ENCODE assay signal across 9 mouse cellular contexts in genomic region chr9:27308561-27308960, GRCm38 (mm10). TPM values are rescaled to one million over a fixed set of nuclear protein-coding genes. Genes with fewer than 3 reads are reported as not detected.
A peak's percentile ranks its signal among the peaks of the same experiment; 100 is the strongest.
DNase-seq lines count a peak whose midpoint lies in the region; ATAC-seq lines count a peak whose summit lies in the region.
"Had no signal": no experiment of that assay in that cellular context is flagged by ENCODE, and none has a peak within 500 bp of the region (broad histone marks: within the 10 kb centered on the region; RNA-seq: fewer than 3 reads in every experiment).

No protein-coding gene starts in this region.

- peak; percentile 61 to 79 for DNase-seq in frontal cortex, postnatal 10 days (ENCODE audit: low spot score in 2 of 2)
- DNase-seq in frontal cortex, adult 2 months (ENCODE audit: extremely low spot score in 1 of 2, low spot score in 1 of 2): no peak
- DNase-seq in cerebellum, adult 9-11 months: peak; percentile 66
- DNase-seq in hindbrain, embryonic 14.5 days (ENCODE audit: low spot score): peak; percentile 67
- no peak for DNase-seq in natural killer cell, adult 2 months (ENCODE audit: low spot score in 2 of 2)
- DNase-seq in lung, postnatal 25 days (ENCODE audit: low spot score): no peak

- H3K27ac ChIP-seq in hindbrain, embryonic 14.5 days: peak overlapping the region; percentile 85
- H3K27ac ChIP-seq in neural tube, embryonic 15.5 days (replicated peaks): peak overlapping the region; percentile 83
- H3K27ac ChIP-seq: liver, embryonic 15.5 days had no signal

- peak; percentile 80 for ATAC-seq in hindbrain, embryonic 14.5 days (ENCODE audit: low FRiP score)
- ATAC-seq in neural tube, embryonic 15.5 days (ENCODE audit: low FRiP score): peak; percentile 64
- no peak for ATAC-seq in monocyte, adult 5-6 weeks (replicated peaks; ENCODE audit: insufficient number of reproducible peaks, low FRiP score, low TSS enrichment, poor library complexity, severe bottlenecking)

- no peaks in the 10 kb centered on the region for H3K27me3 ChIP-seq in hindbrain, embryonic 14.5 days (ENCODE audit: control insufficient read depth, insufficient read depth, low read length)
- H3K27me3 ChIP-seq in neural tube, embryonic 15.5 days (replicated peaks): no peaks in the 10 kb centered on the region

- no peak overlapping the region for H3K4me3 ChIP-seq in hindbrain, embryonic 14.5 days (replicated peaks; ENCODE audit: low read length)
- no peak overlapping the region for H3K4me3 ChIP-seq in neural tube, embryonic 15.5 days (replicated peaks)
- H3K4me3 ChIP-seq: liver, embryonic 15.5 days had no signal

- no peaks in the 10 kb centered on the region for H3K9me3 ChIP-seq in hindbrain, embryonic 14.5 days (ENCODE audit: control insufficient read depth, low read length)
- H3K9me3 ChIP-seq in neural tube, embryonic 15.5 days (replicated peaks): no peaks in the 10 kb centered on the region
- H3K9me3 ChIP-seq: liver, embryonic 15.5 days had no signal

- WGBS in hindbrain, embryonic 14.5 days: 8% methylated on average over 6 of the region's 6 CpGs
- WGBS in neural tube, embryonic 15.5 days: 17% methylated on average over 6 of the region's 6 CpGs

- H3K4me2 ChIP-seq in hindbrain, embryonic 14.5 days (replicated peaks): peak overlapping the region; percentile 32
- peak overlapping the region; percentile 17 for H3K4me2 ChIP-seq in neural tube, embryonic 15.5 days
- H3K4me2 ChIP-seq: liver, embryonic 15.5 days had no signal

- H3K36me3 ChIP-seq in hindbrain, embryonic 14.5 days (replicated peaks; ENCODE audit: control insufficient read depth, insufficient read depth): peaks cover 14% of the 10 kb centered on the region; the same call in 1 of the 2 replicates
- peaks cover 5% of the 10 kb centered on the region; the same call in 1 of the 2 replicates for H3K36me3 ChIP-seq in neural tube, embryonic 15.5 days
- H3K36me3 ChIP-seq: liver, embryonic 15.5 days had no signal

- peak overlapping the region; percentile 49 for H3K9ac ChIP-seq in hindbrain, embryonic 14.5 days
- H3K9ac ChIP-seq in neural tube, embryonic 15.5 days (replicated peaks): 0 out of 2 replicates have a peak overlapping the region, but pooled peaks have one; percentile 27
- H3K9ac ChIP-seq: liver, embryonic 15.5 days had no signal

- H3K4me1 ChIP-seq in hindbrain, embryonic 14.5 days (replicated peaks; ENCODE audit: control insufficient read depth, insufficient read depth, low read length): peaks cover 48% of the 10 kb centered on the region
- H3K4me1 ChIP-seq in neural tube, embryonic 15.5 days: peaks cover 56% of the 10 kb centered on the region
- H3K4me1 ChIP-seq: liver, embryonic 15.5 days had no signal

RNA-seq across cellular contexts. Expression of gene Igsf9b, which starts 9.6 kb away (rescaled TPM):
- polyA plus RNA-seq in frontal cortex, adult 2 months (2012; rRNA removed): 17.2 and 17.5 TPM in 2 replicates
- polyA plus RNA-seq in hindbrain, embryonic 14.5 days (2014; fragmentation: Nextera tagmentation; extraction: Ambion mirVana): 17.1 and 20.6 TPM in 2 replicates
- polyA plus RNA-seq in neural tube, embryonic 15.5 days (2015; fragmentation: Nextera tagmentation; extraction: Ambion mirVana): 19.0 and 23.2 TPM in 2 replicates
- 0.10 TPM in 1 of 3 replicates, not detected in the others for total RNA-seq in monocyte, adult 5-6 weeks (2017)

Comparison
In these comparisons a context has a peak if more than half of its experiments do, and no peak if none do; other contexts are left out.
1. DNase-seq: peak in frontal cortex, postnatal 10 days (2 of 2), cerebellum, adult 9-11 months (single experiment) and hindbrain, embryonic 14.5 days (single experiment); none in frontal cortex, adult 2 months (0 of 2), natural killer cell, adult 2 months (0 of 2) and lung, postnatal 25 days (single experiment).